Mouse (Mus musculus) cerebellum, adult 2 months (tissue): ENCODE data around the gene Ddx58.

Experiments
- CTCF ChIP-seq: fragments of 200-500 bp; IDR thresholded peaks from 2 replicates; pipeline ENCODE4 v1.5.1; 2011; ENCODE audit warnings: low read depth, mild to moderate bottlenecking, control low read depth, low read length, moderate library complexity, borderline replicate concordance; ENCODE audit not compliant: insufficient read depth
- POLR2A ChIP-seq: fragments of 200-500 bp; IDR thresholded peaks from 2 replicates; pipeline ENCODE4 v1.6.1; 2011; ENCODE audit warnings: low read length, control low read depth, borderline replicate concordance; ENCODE audit not compliant: insufficient read depth

DNA sequence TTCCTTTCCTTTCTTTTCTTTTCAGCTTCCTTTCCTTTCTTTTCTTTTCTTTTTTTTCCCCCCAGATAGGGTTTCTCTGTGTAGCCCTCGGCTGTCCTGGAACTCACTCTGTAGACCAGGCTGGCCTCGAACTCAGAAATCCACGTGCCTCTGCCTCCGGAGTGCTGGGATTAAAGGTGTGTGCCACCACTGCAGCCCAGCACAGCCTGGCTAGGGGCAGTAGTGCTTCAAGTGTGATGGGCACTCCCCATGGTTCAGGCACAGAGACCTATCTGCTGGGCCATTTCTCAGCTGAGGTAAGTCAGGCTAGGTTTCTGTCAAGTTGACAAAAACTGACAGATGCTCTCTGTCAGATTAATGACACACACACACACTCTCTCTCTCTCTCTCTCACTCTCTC lies 3.4 kb upstream of the Ddx58 start:
- no peak for TF ChIP-seq CTCF
- TF ChIP-seq POLR2A, result no peak
